Mouse (Mus musculus) brain, embryonic 14.5 days (tissue): Measurements from ENCODE around the gene Mfsd13b. TPM values are rescaled to one million over a fixed set of nuclear protein-coding genes. Genes with fewer than 3 reads are reported as not detected.

Experiments
- DNase-seq: peaks from one replicate; pipeline ENCODE4 v3.0.0-alpha.2; 2011; ENCODE audit warnings: low read depth
- CTCF ChIP-seq: fragments of 200-500 bp; IDR thresholded peaks from 2 replicates; pipeline ENCODE4 v1.5.1; 2012; ENCODE audit warnings: inconsistent platforms, mild to moderate bottlenecking, moderate library complexity, borderline replicate concordance; ENCODE audit not compliant: insufficient read depth, insufficient read length; ENCODE audit errors: extremely low read depth
- POLR2A ChIP-seq: fragments of 200-500 bp; IDR thresholded peaks from 2 replicates; pipeline ENCODE4 v1.6.1; 2012; ENCODE audit warnings: mild to moderate bottlenecking, inconsistent platforms, borderline replicate concordance; ENCODE audit not compliant: poor library complexity, insufficient read depth, insufficient read length, severe bottlenecking; ENCODE audit errors: extremely low read depth
- polyA plus RNA-seq: library from polyadenylated mRNA; depleted of rRNA; stranded (reverse); fragments of >200 nt; gene quantifications from 2 replicates; pipeline ENCODE4 v1.2.3, GENCODE M21; 2012; rRNA removed

The Mfsd13b gene
- 0.15 and 0.22 TPM in 2 replicates for polyA plus RNA-seq

DNA sequence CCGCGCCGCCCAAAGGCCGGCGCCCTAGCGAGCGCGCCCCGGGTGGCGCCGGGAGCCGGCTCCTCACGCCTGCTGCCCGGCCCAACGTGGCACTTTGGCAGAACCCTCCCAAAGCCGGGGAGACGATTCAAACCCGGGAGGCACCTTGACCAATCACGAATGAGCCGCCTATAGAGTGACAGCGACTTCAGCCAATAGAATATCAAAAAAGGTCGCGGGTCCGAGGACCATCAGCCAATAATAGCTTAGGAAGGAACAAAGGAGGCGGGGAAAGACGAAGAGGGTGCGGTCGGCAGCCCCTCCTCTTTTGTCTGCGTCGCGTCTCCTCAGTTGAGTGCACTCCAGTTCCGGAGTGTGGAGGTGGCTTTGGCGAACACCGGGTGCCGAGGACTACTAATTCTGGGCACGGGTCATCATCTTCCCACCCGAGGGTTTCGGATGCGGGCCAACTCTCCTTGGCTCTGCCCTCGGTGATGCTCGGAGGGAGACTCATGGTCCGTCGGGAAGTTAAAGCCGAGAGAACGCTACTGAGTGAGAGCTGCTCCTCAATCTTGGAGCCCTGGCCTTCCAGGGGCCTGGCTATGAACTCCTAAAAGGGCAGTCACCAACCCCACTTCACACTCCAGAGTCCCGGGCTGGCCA lies at the start of gene Mfsd13b, which contains the start of gene Cdr2:
Mfsd13b (plus strand) TSS at position 310 of the 642 bp plus-strand sequence.
Cdr2 (minus strand) TSS at position 113 of the 642 bp plus-strand sequence.
- TF ChIP-seq POLR2A: peak; percentile 81
- TF ChIP-seq CTCF: no peak
- peak; percentile 99 for DNase-seq

DNA sequence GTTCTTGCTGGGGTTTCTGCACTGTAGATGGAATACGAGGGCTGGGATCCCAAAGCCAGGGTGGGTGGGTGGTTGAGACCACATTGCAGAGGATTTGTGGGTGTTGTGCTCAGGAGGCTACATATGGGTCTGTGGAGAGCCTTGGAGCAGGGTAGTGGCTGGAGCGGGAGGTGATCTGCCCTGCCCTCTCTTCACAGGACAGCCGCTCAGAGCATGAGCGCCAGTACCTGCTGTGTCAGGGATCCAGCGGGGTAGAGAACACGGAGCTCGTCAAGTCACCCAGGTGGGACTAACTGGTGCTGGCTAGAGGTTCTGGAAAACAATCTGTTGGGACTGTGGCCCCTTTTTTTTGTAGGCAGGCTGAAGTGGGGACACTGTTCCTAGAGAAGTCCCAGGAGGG lies 49.2 kb upstream of the Mfsd13b start:
- DNase-seq: no peak
- TF ChIP-seq POLR2A: no peak
- TF ChIP-seq CTCF: no peak

DNA sequence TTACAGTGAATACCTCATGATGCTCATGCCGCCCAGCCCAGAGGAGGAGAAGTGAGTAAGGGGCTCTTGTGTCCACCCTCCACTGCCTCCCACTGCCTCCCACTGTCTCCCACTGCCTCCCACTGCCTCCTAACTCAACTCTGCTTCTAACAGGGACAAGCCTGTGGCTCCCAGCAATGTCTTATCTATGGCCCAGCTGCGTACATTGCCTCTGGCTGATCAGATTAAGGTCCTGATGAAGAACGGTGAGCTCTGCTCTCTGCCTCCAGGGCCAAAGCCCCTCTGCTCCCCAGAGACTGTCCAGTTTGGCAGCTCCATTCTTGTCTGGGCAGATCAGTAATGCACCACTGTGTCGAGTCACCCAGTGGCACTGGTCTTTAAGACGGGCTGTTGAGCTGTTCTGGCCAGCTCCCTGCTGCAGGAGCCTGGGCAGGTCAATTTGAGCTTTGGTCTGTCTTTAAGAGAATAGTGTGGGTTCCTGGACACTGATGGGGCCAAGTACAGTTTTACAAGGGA lies 48.6 kb upstream of the Mfsd13b start:
- TF ChIP-seq POLR2A (no peak), CTCF (no peak)
- DNase-seq: no peak

DNA sequence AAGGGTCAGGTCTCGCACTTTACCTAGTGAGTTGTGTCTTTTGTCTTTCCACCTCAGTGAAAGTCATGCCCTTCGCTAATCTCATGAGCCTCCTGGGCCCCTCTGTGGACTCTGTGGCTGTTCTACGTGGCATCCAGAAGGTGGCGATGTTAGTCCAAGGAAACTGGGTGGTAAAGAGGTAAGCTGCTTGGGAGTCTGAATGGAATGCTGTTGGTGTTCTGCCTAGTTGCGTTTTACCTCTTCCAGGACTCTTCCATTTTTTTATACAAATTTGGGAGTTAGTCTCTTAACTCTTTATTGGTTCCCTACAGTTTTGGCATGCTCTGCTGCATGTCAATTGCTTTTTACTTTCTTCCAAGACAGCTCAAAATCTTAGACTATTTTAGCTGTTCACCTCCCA lies 47.6 kb upstream of the Mfsd13b start:
- DNase-seq: peak; percentile 75
- TF ChIP-seq POLR2A (no peak), CTCF (peak; percentile 78)

DNA sequence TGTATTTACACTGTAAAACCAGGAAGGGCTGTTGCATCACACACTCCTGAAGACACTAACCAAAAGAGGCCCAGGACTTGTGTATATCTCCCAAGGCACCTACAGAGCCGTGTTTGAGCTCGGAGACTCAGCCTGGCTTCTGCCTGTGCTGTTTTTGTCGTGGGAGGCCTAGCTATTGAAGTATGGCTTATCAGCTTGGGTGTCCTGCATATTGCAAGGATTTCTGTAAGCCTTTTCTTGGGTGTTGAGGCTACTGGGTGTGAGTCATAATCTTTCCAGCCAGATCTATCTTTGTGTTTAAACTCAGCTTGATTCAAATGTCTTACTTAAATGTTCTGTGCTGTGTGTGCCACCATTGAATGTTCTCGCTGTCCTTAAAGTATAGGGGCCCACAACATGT lies 45.8 kb upstream of the Mfsd13b start:
- DNase-seq: no peak
- TF ChIP-seq POLR2A (no peak), CTCF (no peak)

DNA sequence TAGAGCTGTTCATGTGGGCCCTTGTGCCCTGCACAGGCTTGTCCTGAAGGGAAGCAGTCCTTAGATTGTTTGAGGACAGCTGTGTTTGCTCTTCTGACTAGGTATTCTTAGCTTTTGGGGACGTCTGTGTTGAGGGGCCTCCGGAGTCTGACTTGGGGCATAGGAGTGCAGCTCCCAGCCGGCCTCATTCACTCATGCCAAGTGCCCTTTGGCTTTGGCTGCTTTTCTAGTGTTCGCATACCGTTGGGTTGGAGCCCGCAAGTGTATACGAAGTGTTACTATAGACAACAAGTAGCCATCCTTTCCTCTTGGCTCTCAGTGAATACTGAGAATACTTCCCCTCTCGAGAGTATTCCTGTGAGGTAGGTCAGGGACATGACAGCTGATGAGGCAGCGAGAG lies 44.1 kb upstream of the Mfsd13b start:
- TF ChIP-seq POLR2A: no peak
- TF ChIP-seq CTCF: no peak
- no peak for DNase-seq

DNA sequence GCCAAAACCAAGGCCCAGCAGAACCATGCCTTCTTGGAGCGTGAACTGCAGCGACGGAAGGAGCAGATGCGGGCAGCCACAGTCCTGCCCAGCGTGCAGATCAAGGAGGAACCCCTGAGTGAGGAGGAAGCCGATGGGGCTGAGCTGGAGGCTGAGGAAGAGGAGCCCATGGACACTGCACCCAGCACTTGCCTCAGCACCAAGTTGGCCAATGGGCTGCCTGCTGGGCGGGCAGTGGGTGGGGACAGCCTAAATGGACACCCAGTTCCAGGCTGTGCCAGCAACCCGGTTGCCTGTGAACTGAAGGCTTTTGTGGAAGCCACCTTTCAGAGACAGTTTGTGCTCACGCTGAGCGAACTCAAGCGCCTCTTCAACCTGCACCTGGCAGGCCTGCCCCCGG lies 42.0 kb upstream of the Mfsd13b start:
- TF ChIP-seq POLR2A (no peak), CTCF (no peak)

DNA sequence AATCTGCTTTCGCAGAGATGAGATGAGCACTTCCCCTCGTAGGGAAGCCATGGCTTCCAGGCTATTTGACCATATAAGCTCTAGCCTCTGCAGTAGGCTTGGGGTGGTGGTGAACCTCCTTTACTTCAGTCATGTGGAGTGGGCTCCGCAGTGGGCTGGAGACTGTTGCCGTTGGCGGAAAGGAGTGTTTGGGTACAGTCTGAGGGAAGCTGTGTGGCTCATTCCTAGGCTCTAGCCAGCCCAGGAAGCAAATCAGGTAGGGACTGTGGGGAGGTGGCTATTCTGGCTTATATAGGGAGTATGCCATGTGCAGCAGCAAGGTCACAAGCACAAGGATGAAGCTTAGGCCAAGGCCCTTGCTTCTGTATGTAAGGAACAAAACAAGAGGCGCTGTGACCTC lies 41.1 kb upstream of the Mfsd13b start:
- TF ChIP-seq POLR2A: no peak
- no peak for TF ChIP-seq CTCF
- no peak for DNase-seq

More for the DNA sequence above, 42.0 kb upstream of the Mfsd13b start:
- no peak for DNase-seq

DNA sequence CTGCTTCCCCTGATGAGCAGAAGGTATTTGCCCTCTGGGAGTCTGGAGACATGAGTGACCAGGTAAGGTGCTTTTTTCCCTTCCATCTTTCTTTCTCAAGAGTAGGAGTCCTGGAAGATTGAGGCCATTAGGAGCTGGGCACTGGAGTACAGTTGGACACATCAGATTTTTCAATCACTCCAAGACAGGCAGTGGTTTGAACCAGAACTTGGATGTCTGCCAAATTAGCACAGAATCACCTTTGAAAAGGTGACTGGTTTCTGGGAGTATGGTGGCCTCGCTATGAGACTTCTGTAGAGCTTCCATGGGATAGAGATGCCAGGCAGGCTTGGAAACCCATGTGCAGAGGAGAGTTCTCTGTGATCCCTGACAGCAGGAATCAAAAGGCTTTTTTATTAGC lies 39.8 kb upstream of the Mfsd13b start:
- TF ChIP-seq POLR2A (no peak), CTCF (no peak)

DNA sequence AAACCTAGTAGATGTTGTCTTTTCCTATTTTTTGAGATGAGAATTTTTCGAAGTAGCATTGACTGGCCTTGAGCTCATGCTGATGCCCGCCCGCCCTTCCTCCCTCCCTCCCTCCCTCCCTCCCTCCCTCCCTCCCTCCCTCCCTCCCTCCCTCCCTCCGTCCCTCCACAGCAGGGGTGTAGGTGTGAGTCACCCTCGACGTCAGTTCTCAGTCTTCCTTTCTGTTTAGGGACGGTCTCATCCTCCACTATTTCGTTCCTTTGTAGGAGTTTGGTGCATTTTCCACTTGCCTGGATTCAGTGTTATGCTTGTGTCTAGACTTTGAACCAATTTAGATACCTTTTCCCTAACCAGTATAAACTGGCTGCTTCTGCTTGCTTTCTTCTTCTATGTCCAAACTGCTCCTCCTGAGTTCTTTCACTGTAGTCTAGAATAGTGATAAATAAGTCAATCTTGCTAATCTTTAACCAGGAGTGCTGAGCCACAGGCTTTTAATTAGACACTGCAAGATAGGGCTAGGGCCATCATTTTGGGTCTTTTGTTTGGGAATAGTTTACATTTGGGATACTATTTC lies 38.3 kb upstream of the Mfsd13b start:
- TF ChIP-seq CTCF (no peak), POLR2A (no peak)
- DNase-seq: no peak

More for the DNA sequence above, 39.8 kb upstream of the Mfsd13b start:
- no peak for DNase-seq

DNA sequence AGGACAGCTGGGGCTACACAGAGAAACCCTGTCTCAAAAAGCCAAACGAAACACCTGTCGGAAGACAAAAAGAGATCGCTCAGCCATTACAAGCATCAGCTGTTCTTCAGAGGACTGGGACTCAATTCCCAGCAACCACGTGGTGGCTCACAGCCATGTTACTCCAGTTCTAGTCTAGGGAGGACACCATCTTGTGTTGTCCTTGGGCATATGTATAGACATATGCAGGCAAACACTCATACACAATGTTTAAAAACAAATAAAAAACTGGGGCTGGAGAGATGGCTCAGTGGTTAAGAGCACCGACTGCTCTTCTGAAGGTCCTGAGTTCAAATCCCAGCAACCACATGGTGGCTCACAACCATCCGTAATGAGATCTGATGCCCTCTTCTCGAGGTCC lies 28.7 kb upstream of the Mfsd13b start:
- DNase-seq: peak; percentile 52

DNA sequence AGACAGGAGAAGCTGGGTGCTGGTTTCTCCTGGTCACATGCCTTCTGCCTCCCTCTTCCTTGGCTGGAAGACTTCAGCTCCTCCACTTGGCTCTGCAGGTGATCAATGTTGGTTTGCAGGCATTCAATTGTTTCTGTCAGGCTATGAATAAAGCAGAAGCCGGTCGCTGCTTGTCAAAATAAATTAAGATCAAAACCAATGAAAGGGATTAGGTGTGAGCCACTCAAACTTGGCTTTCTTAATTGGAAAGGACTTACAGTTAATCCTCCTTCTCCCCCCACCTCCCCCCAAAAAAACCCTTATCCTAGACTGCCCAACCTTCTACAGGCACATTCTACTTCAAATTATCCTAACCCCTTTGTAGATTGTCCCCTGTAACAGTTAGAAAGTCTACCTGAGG lies 22.2 kb upstream of the Mfsd13b start:
- TF ChIP-seq CTCF: no peak
- TF ChIP-seq POLR2A: no peak
- DNase-seq: peak; percentile 8
